Mouse (Mus musculus) Patski (cell line): ENCODE measurements around the gene Nln. TPM values are rescaled to one million over a fixed set of nuclear protein-coding genes. Genes with fewer than 3 reads are reported as not detected.

ENCODE experiments used
- ATAC-seq: fragments of 100-300 bp; one replicate; pipeline ENCODE4 v1.8.0; 2021
- CTCF ChIA-PET: fragments of 350-600 bp; sonication (Branson Sonifier 250); formaldehyde crosslinking; loops from one replicate; lab custom pipeline; 2022; ENCODE audit warnings: inconsistent platforms; lab: Charles Lee
- POLR2A ChIA-PET: fragments of 350-600 bp; sonication (Branson Sonifier 250); formaldehyde crosslinking; loops from one replicate; lab custom pipeline; 2022; ENCODE audit warnings: antibody characterized with exemption, inconsistent platforms; lab: Charles Lee
- DNase-seq: peaks from one replicate; pipeline ENCODE4 v3.0.0-alpha.2; 2011; ENCODE audit warnings: low read depth, low spot score
- H3K27me3 ChIP-seq: fragments of 371-371 bp; one replicate; pipeline ENCODE4 v1.5.1; 2021
- CTCF ChIP-seq: fragments of 100-300 bp; IDR thresholded peaks from one replicate; pipeline ENCODE4 v1.5.1; 2021
- in situ Hi-C: fragments of 300-500 bp; cut with MboI; formaldehyde crosslinking; loops from 3 replicates; pipeline ENCODE4 v1.11.1; 2018; ENCODE audit warnings: low pct_unique_long_range_greater_than_20kb, mixed read lengths
- polyA plus RNA-seq: library from polyadenylated mRNA; unstranded; gene quantifications from one replicate; pipeline ENCODE4 v1.2.3, GENCODE M21; 2021

The Nln gene
- polyA plus RNA-seq, 1 experiment from 2014 or later = 29.2 TPM

- POLR2A ChIA-PET = no interaction called here
- ATAC-seq (no peak), DNase-seq (no peak)
- CTCF ChIA-PET = interaction anchor here (1.4 kb wide), 1 partner anchor 11 kb away, joined by 6 read pairs; no protein-coding TSS in a partner anchor
- no peaks in the 10 kb centered on the region for H3K27me3 ChIP-seq
- in situ Hi-C loops = no loop called here
- TF ChIP-seq CTCF = no peak
Observed at GRCm38 (mm10) chr13:104095955-104096354, 13.5 kb downstream of the Nln start.

- DNase-seq (no peak), ATAC-seq (no peak)
- in situ Hi-C loops = no loop called here
- ChIA-PET CTCF (interaction anchor here (1.0 to 1.4 kb wide), 2 partner anchors 10 to 18 kb away, joined by 3 read pairs; no protein-coding TSS in a partner anchor), POLR2A (no interaction called here)
- H3K27me3 ChIP-seq = no peaks in the 10 kb centered on the region
- no peak for TF ChIP-seq CTCF
Observed at GRCm38 (mm10) chr13:104094531-104095385, 14.7 kb downstream of the Nln start.

GRCm38 (mm10) chr13:104091734-104092133 lies 17.7 kb downstream of the Nln start:
- ATAC-seq (no peak), DNase-seq (no peak)
- no peak for TF ChIP-seq CTCF
- in situ Hi-C loops = no loop called here
- H3K27me3 ChIP-seq = no peaks in the 10 kb centered on the region
- CTCF ChIA-PET = interaction anchor here (0.8 to 1.1 kb wide), 2 partner anchors 9 to 43 kb away, joined by 3 read pairs; no protein-coding TSS in a partner anchor
- POLR2A ChIA-PET = interaction anchor here (1.3 kb wide), 1 partner anchor 9 kb away, joined by 4 read pairs; no protein-coding TSS in a partner anchor

- POLR2A ChIA-PET = interaction anchor here (1.2 kb wide), 1 partner anchor 315 kb away, joined by 3 read pairs; the partner anchor contains the start of gene Srek1
- in situ Hi-C loops = no loop called here
- CTCF ChIA-PET = interaction anchor here (0.8 to 2.1 kb wide), 14 partner anchors 9 to 393 kb away, joined by 3 to 9 read pairs (median 3); partner anchors contain the start of gene Srek1
Observed at GRCm38 (mm10) chr13:104089387-104089786, 20.0 kb downstream of the Nln start.

GRCm38 (mm10) chr13:104084600-104084999 lies 24.8 kb downstream of the Nln start:
- POLR2A ChIA-PET = no interaction called here
- no peak for TF ChIP-seq CTCF
- H3K27me3 ChIP-seq = no peaks in the 10 kb centered on the region
- DNase-seq (no peak), ATAC-seq (no peak)
- CTCF ChIA-PET = interaction anchor here (1.0 kb wide), 1 partner anchor 12 kb away, joined by 3 read pairs; no protein-coding TSS in a partner anchor
- in situ Hi-C loops = no loop called here

More at GRCm38 (mm10) chr13:104089387-104089786, 20.0 kb downstream of the Nln start:
- ATAC-seq = peak; percentile 47
- H3K27me3 ChIP-seq = no peaks in the 10 kb centered on the region
- peak; percentile 92 for TF ChIP-seq CTCF
- no peak for DNase-seq

GRCm38 (mm10) chr13:104082504-104082903 lies 26.9 kb downstream of the Nln start:
- no peak for DNase-seq
- POLR2A ChIA-PET = interaction anchor here (0.6 to 1.8 kb wide), 2 partner anchors 11 to 257 kb away, joined by 5 read pairs; no protein-coding TSS in a partner anchor
- in situ Hi-C loops = no loop called here
- CTCF ChIA-PET = interaction anchor here (1.0 kb wide), 1 partner anchor 21 kb away, joined by 3 read pairs; no protein-coding TSS in a partner anchor
- TF ChIP-seq CTCF = no peak
- no peaks in the 10 kb centered on the region for H3K27me3 ChIP-seq
- ATAC-seq = no peak

- CTCF ChIA-PET = interaction anchor here (0.7 to 1.5 kb wide), 2 partner anchors 12 to 17 kb away, joined by 3 to 5 read pairs; no protein-coding TSS in a partner anchor
- in situ Hi-C loops = no loop called here
- no peak for ATAC-seq
- H3K27me3 ChIP-seq = no peaks in the 10 kb centered on the region
- no peak for DNase-seq
- TF ChIP-seq CTCF = no peak
- POLR2A ChIA-PET = interaction anchor here (0.6 kb wide), 1 partner anchor 72 kb away, joined by 3 read pairs; no protein-coding TSS in a partner anchor
Observed at GRCm38 (mm10) chr13:104076993-104077392, 32.4 kb downstream of the Nln start.

GRCm38 (mm10) chr13:104074731-104075130 lies 34.7 kb downstream of the Nln start:
- TF ChIP-seq CTCF = no peak
- in situ Hi-C loops = no loop called here
- H3K27me3 ChIP-seq = no peaks in the 10 kb centered on the region
- POLR2A ChIA-PET = no interaction called here
- DNase-seq (no peak), ATAC-seq (no peak)
- CTCF ChIA-PET = interaction anchor here (1.0 to 1.3 kb wide), 3 partner anchors 12 to 372 kb away, joined by 3 to 4 read pairs (median 3); no protein-coding TSS in a partner anchor

GRCm38 (mm10) chr13:104074230-104074629 lies 35.2 kb downstream of the Nln start:
- CTCF ChIA-PET = interaction anchor here (1.0 to 1.3 kb wide), 3 partner anchors 11 to 371 kb away, joined by 3 to 4 read pairs (median 3); no protein-coding TSS in a partner anchor
- no peak for ATAC-seq
- no peaks in the 10 kb centered on the region for H3K27me3 ChIP-seq
- TF ChIP-seq CTCF = no peak
- in situ Hi-C loops = no loop called here
- no peak for DNase-seq
- POLR2A ChIA-PET = no interaction called here

GRCm38 (mm10) chr13:104072351-104072750 lies 37.1 kb downstream of the Nln start:
- TF ChIP-seq CTCF = no peak
- DNase-seq (no peak), ATAC-seq (no peak)
- POLR2A ChIA-PET = interaction anchor here (1.3 kb wide), 1 partner anchor 9 kb away, joined by 5 read pairs; no protein-coding TSS in a partner anchor
- no peaks in the 10 kb centered on the region for H3K27me3 ChIP-seq
- CTCF ChIA-PET = interaction anchor here (0.6 to 1.6 kb wide), 4 partner anchors 10 to 16 kb away, joined by 3 read pairs; no protein-coding TSS in a partner anchor
- in situ Hi-C loops = no loop called here
